Mouse (Mus musculus) liver, postnatal 0 days (tissue): ENCODE results near the gene Prpf6.

Source experiments
- CTCF ChIP-seq: sonication (generic); IDR thresholded peaks from 2 replicates; pipeline ENCODE4 v1.5.1; 2016; ENCODE audit warnings: antibody characterized with exemption, low read depth
- EP300 ChIP-seq: IDR thresholded peaks from 2 replicates; pipeline ENCODE4 v1.6.1; 2016; ENCODE audit warnings: antibody characterized with exemption, low read depth, mild to moderate bottlenecking

DNA sequence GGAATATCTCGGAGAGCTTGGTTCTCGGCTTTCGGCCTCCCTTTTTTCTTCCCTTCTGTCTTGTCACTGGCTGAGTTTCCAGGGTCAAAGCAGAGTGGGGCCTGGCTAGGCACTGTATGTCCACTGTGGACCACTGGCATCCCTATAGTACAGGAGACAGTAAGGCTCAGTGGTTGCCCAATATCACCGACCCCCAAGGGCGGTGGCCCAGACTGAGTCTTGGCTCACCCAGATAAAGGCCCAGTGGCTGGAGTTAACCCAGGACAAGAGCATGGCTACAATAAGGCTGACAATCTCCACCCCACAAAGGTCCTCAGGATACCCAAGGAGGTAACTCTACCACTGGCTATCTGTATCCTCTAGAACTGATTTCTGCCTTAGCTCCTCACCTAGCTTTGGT is 1.2 kb upstream of the Prpf6 start:
- TF ChIP-seq CTCF = no peak
- no peak for TF ChIP-seq EP300
